Mouse (Mus musculus) mouse trophoblast stem cell (cell line): ENCODE measurements around the gene Sox12.
"Not testable (repeated sequence)": the region's sequence is repeated elsewhere in the genome, so short reads cannot be mapped to it uniquely, and the experiment has no call there.

Experiments
- in situ Hi-C, 2 experiments: fragments of 300-500 bp; cut with MseI, MboI; formaldehyde crosslinking; loops; 2 replicates in 1 of 2; 3 replicates in 1 of 2; pipeline ENCODE4 v1.15.1; 2025

Gene Sox12

GRCm38 (mm10) chr2:152359616-152360015 is 38.2 kb downstream of the Sox12 start:
- in situ Hi-C loops = no loop called here

GRCm38 (mm10) chr2:152358977-152359376 is 38.9 kb downstream of the Sox12 start:
- in situ Hi-C loops = not testable (repeated sequence)

GRCm38 (mm10) chr2:152357254-152357653 is 40.6 kb downstream of the Sox12 start:
- in situ Hi-C loops = no loop called here

DNA sequence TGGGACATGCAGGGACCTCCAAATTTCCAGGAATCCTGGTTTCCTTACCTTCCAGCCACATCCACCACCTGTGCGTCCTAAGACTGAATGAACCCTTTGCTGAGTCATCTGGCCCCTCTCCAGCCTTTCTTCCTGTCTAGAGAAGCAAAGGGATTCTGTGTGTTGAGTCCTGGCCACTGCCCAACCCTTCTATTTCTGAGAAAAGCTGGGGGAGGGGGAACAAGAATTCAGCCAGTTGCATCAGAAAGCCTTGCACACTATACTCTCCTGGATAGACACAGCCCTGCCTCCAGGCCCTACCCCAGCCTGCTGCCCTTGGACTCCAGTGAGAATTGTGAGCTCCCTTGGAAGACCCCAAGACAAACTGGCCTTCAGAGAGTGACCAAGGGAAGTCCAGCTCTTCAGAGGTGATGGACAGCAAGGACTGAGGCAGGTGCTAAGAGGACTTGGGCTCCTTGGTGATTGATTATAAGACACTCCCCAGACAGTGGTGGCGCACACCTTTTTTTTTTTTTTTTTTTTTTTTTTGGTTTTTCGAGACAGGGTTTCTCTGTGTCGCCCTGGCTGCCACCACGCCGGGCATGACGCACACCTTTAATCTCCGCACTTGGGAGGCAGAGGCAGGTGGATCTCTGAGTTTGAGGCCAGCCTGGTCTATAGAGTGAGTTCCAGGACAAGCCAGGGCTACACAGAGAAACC is 47.9 kb downstream of the Sox12 start:
- in situ Hi-C loops = no loop called here

DNA sequence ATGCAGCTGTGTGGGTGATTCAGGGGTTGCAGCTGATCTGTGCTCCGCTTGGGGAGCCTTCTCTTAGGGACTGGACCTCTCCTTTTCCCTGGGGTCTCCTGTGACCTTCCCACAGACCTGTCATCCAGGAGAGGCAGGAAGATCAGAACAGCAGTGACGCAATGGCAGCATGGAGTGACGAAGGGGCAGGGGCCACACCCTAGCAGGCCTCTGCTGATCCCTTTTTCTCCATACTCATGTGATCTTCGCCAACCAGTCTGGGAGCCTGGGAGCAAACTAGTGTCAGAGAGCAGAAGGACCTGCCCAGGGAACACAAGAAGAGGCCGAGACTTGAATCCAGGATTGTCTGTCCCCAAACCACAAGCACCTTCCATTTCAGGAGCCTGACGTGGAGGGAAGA is 48.7 kb downstream of the Sox12 start:
- in situ Hi-C loops = no loop called here

- in situ Hi-C loops = no loop called here
These were observed 50.1 kb downstream of the Sox12 start for GRCm38 (mm10) chr2:152347722-152348121.

DNA sequence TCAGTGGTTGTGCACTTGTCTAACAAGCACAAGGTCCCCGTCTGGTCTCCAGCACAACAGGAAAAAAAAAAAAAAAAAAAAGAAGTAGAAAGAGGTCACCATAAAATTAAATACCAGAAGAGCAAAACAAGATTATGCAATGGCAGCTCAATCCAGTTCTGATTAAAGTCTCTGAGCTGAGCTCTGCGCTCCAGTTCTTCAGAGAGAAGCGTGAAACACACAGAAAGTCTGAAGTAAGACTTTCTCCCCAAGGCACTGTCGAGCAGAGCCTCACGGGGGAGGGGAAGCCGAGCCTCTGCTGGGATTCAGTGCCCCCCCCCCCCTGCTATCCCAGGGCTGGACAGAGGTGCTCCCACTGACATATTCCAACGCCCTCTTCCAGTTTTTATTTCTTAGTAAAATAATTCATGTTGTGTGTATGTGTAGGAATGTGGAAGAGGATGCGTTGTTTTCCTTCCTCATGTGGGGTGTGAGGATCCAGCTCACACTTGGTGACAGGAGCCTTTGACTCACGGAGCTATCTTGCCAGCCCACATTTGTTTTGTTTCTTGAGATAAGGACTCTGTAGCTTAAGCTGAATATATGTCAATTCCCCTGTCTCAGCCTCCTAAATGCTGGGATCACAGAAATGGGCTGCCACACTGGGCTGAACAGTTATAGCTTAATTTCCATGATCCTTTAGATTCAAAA is 50.9 kb downstream of the Sox12 start:
- in situ Hi-C loops = no loop called here

GRCm38 (mm10) chr2:152345393-152345792 is 52.5 kb downstream of the Sox12 start:
- in situ Hi-C loops = no loop called here

- in situ Hi-C loops = no loop called here
These were observed 53.0 kb downstream of the Sox12 start for GRCm38 (mm10) chr2:152344909-152345308.

DNA sequence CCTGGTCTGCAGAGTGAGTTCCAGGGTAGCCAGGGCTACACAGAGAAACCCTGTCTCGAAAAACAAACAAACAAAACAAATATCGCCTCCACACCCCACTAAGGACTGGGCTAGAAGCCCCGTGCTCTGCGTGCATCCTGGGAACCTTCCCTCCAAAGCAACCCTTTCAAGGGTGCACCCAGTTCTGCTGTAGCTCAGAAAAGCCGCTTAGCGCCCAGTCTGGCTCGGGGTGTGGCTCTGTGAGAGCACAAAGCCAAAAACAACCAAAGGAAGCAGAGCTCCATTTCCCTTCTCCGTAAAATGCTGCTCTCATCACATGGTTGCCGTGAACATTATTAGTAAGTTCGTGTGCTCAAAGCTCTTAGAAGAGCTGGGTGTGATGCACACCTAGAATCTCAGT is 53.5 kb downstream of the Sox12 start:
- in situ Hi-C loops = no loop called here
